Mouse (Mus musculus): ENCODE data around the gene Helq. TPM values are rescaled to one million over a fixed set of nuclear protein-coding genes. Genes with fewer than 3 reads are reported as not detected.

Helq gene
- total and polyA plus RNA-seq, 2 experiments from 2014 or later, result 9.4 to 11.1 TPM

- no peak overlapping the region for H3K9ac ChIP-seq (replicated peaks; ENCODE audit: low read length)
- H3K27ac ChIP-seq, result no peak overlapping the region
- H3K4me3 ChIP-seq (ENCODE audit: low read length), result no peak overlapping the region
- no peak for TF ChIP-seq CTCF (IDR thresholded peaks at IDR 0.05; ENCODE audit: low read depth)
- H3K27me3 ChIP-seq (ENCODE audit: insufficient read depth, low read length), result no peaks in the 10 kb centered on the region
- no peak for DNase-seq (ENCODE audit: low spot score)
- H3K9me3 ChIP-seq (ENCODE audit: low read length), result no peaks in the 10 kb centered on the region
- no peak overlapping the region for H3K4me2 ChIP-seq (ENCODE audit: low read depth, low read length)
- WGBS, result 79% methylated on average over 8 of the region's 8 CpGs
- H3K36me3 ChIP-seq (ENCODE audit: insufficient read depth, low read length), result no peaks in the 10 kb centered on the region
- H3K4me1 ChIP-seq (ENCODE audit: insufficient read depth, low read length), result no peaks in the 10 kb centered on the region
- ATAC-seq, result no peak
Observed at GRCm38 (mm10) chr5:100736919-100737318, 61.5 kb downstream of the Helq start.

- Histone ChIP-seq H3K4me2 (ENCODE audit: low read depth, low read length) (no peak overlapping the region), H3K27me3 (ENCODE audit: insufficient read depth, low read length) (no peaks in the 10 kb centered on the region), H3K4me1 (ENCODE audit: insufficient read depth, low read length) (no peaks in the 10 kb centered on the region), H3K9ac (replicated peaks; ENCODE audit: low read length) (no peak overlapping the region), H3K9me3 (ENCODE audit: low read length) (no peaks in the 10 kb centered on the region), H3K4me3 (ENCODE audit: low read length) (no peak overlapping the region), H3K27ac (no peak overlapping the region), H3K36me3 (ENCODE audit: insufficient read depth, low read length) (no peaks in the 10 kb centered on the region)
- DNase-seq (ENCODE audit: low spot score) (no peak), ATAC-seq (no peak)
- 89% methylated on average over 4 of the region's 4 CpGs for WGBS
- TF ChIP-seq CTCF (IDR thresholded peaks at IDR 0.05; ENCODE audit: low read depth), result no peak
Observed at GRCm38 (mm10) chr5:100734535-100734934, 63.9 kb downstream of the Helq start.

GRCm38 (mm10) chr5:100728757-100729156 is 69.6 kb downstream of the Helq start:
- H3K4me3 ChIP-seq (ENCODE audit: low read length), result no peak overlapping the region
- H3K27ac ChIP-seq, result no peak overlapping the region
- H3K9ac ChIP-seq (replicated peaks; ENCODE audit: low read length), result no peak overlapping the region
- ATAC-seq, result no peak
- H3K36me3 ChIP-seq (ENCODE audit: insufficient read depth, low read length), result no peaks in the 10 kb centered on the region
- TF ChIP-seq CTCF (IDR thresholded peaks at IDR 0.05; ENCODE audit: low read depth), result no peak
- H3K4me1 ChIP-seq (ENCODE audit: insufficient read depth, low read length), result no peaks in the 10 kb centered on the region
- no peak overlapping the region for H3K4me2 ChIP-seq (ENCODE audit: low read depth, low read length)
- DNase-seq (ENCODE audit: low spot score), result no peak
- no peaks in the 10 kb centered on the region for H3K9me3 ChIP-seq (ENCODE audit: low read length)
- H3K27me3 ChIP-seq (ENCODE audit: insufficient read depth, low read length), result no peaks in the 10 kb centered on the region
- WGBS, result 88% methylated on average over 13 of the region's 13 CpGs

- Histone ChIP-seq H3K27me3 (ENCODE audit: insufficient read depth, low read length) (no peaks in the 10 kb centered on the region; the same call in 1 of the 2 replicates), H3K36me3 (ENCODE audit: insufficient read depth, low read length) (no peaks in the 10 kb centered on the region), H3K9me3 (ENCODE audit: low read length) (no peaks in the 10 kb centered on the region), H3K9ac (replicated peaks; ENCODE audit: low read length) (no peak overlapping the region), H3K4me2 (ENCODE audit: low read depth, low read length) (no peak overlapping the region), H3K4me1 (ENCODE audit: insufficient read depth, low read length) (no peaks in the 10 kb centered on the region), H3K27ac (no peak overlapping the region), H3K4me3 (ENCODE audit: low read length) (no peak overlapping the region)
- 81% methylated on average over 4 of the region's 4 CpGs for WGBS
- no peak for DNase-seq (ENCODE audit: low spot score)
- TF ChIP-seq CTCF (IDR thresholded peaks at IDR 0.05; ENCODE audit: low read depth), result no peak
- ATAC-seq, result no peak
Observed at GRCm38 (mm10) chr5:100726001-100726400, 72.4 kb downstream of the Helq start.

- DNase-seq (ENCODE audit: low spot score) (peak; percentile 11), ATAC-seq (peak; percentile 69)
- under 1% methylated on average over 51 of the region's 56 CpGs for WGBS
Observed at GRCm38 (mm10) chr5:100719235-100720088, 78.9 kb downstream of the Helq start, which contains the start of gene Hpse. Gene Hpse (minus strand): TSS chr5:100719716.

GRCm38 (mm10) chr5:100716762-100717161 is 81.6 kb downstream of the Helq start:
- Histone ChIP-seq H3K4me2 (ENCODE audit: low read depth, low read length) (no peak overlapping the region), H3K9ac (replicated peaks; ENCODE audit: low read length) (no peak overlapping the region), H3K27me3 (ENCODE audit: insufficient read depth, low read length) (0 out of 2 replicates have a peak, but pooled peaks cover 6% of the 10 kb centered on the region), H3K27ac (no peak overlapping the region), H3K4me1 (ENCODE audit: insufficient read depth, low read length) (0 out of 2 replicates have a peak, but pooled peaks cover 5% of the 10 kb centered on the region), H3K36me3 (ENCODE audit: insufficient read depth, low read length) (no peaks in the 10 kb centered on the region), H3K4me3 (ENCODE audit: low read length) (no peak overlapping the region), H3K9me3 (ENCODE audit: low read length) (no peaks in the 10 kb centered on the region)
- WGBS, result 95% methylated on average over 15 of the region's 15 CpGs
- ATAC-seq, result no peak
- TF ChIP-seq CTCF (IDR thresholded peaks at IDR 0.05; ENCODE audit: low read depth), result no peak
- no peak for DNase-seq (ENCODE audit: low spot score)

More at GRCm38 (mm10) chr5:100719235-100720088, 78.9 kb downstream of the Helq start, which contains the start of gene Hpse:
- peak within 1 kb of the TSS; percentile 96 for H3K4me2 ChIP-seq (ENCODE audit: low read depth, low read length)
- no peaks in the 10 kb centered on the region for H3K9me3 ChIP-seq (ENCODE audit: low read length)
- peaks cover 6% of the 10 kb centered on the region; the same call in 1 of the 2 replicates for H3K27me3 ChIP-seq (ENCODE audit: insufficient read depth, low read length)
- no peaks in the 10 kb centered on the region for H3K36me3 ChIP-seq (ENCODE audit: insufficient read depth, low read length)
- no peak within 1 kb of the TSS for H3K27ac ChIP-seq
- H3K4me1 ChIP-seq (ENCODE audit: insufficient read depth, low read length), result 0 out of 2 replicates have a peak, but pooled peaks cover 5% of the 10 kb centered on the region
- peak within 1 kb of the TSS; percentile 45 for H3K4me3 ChIP-seq (ENCODE audit: low read length)
- TF ChIP-seq CTCF (IDR thresholded peaks at IDR 0.05; ENCODE audit: low read depth), result no peak
- H3K9ac ChIP-seq (replicated peaks; ENCODE audit: low read length), result peak within 1 kb of the TSS; percentile 44

Other genes with a start within 250 kb of the Helq start
- 1.3 and 3.9 TPM in 2 replicates for gene Plac8, start 226.4 kb downstream of the Helq start, total RNA-seq (2014; rRNA removed)
- 2.8 and 3.4 TPM in 2 replicates for gene Plac8, start 226.4 kb downstream of the Helq start, polyA plus RNA-seq (2015; fragmentation: Nextera tagmentation; extraction: Ambion mirVana)
- 79.9 and 97.5 TPM in 2 replicates for gene Coq2, start 123.5 kb downstream of the Helq start, total RNA-seq (2014; rRNA removed)
- 61.6 and 65.2 TPM in 2 replicates for gene Coq2, start 123.5 kb downstream of the Helq start, polyA plus RNA-seq (2015; fragmentation: Nextera tagmentation; extraction: Ambion mirVana)
- 1.3 and 1.7 TPM in 2 replicates for gene Hpse, start 78.9 kb downstream of the Helq start, total RNA-seq (2014; rRNA removed)
- gene Hpse, start 78.9 kb downstream of the Helq start, polyA plus RNA-seq (2015; fragmentation: Nextera tagmentation; extraction: Ambion mirVana), result 0.79 and 0.91 TPM in 2 replicates
- 26.3 and 26.5 TPM in 2 replicates for gene Mrps18c, start within 50 bp of the Helq start, total RNA-seq (2014; rRNA removed)
- gene Mrps18c, start within 50 bp of the Helq start, polyA plus RNA-seq (2015; fragmentation: Nextera tagmentation; extraction: Ambion mirVana), result 183 and 192 TPM in 2 replicates
- gene Abraxas1, start 22.4 kb upstream of the Helq start, total RNA-seq (2014; rRNA removed), result 4.7 and 6.9 TPM in 2 replicates
- 10.7 and 11.4 TPM in 2 replicates for gene Abraxas1, start 22.4 kb upstream of the Helq start, polyA plus RNA-seq (2015; fragmentation: Nextera tagmentation; extraction: Ambion mirVana)
- 0.47 and 1.5 TPM in 2 replicates for gene Gpat3, start 47.1 kb upstream of the Helq start, total RNA-seq (2014; rRNA removed)
- gene Gpat3, start 47.1 kb upstream of the Helq start, polyA plus RNA-seq (2015; fragmentation: Nextera tagmentation; extraction: Ambion mirVana), result 1.5 and 2.4 TPM in 2 replicates